Mouse (Mus musculus) spleen, adult 2 months (tissue): ENCODE results near the gene Phb2.

ENCODE experiments used
- CTCF ChIP-seq: fragments of 200-500 bp; IDR thresholded peaks from 2 replicates; pipeline ENCODE4 v1.5.1; 2011; ENCODE audit warnings: mild to moderate bottlenecking, inconsistent platforms; ENCODE audit not compliant: insufficient read depth, insufficient read length, insufficient replicate concordance; ENCODE audit errors: extremely low read depth
- POLR2A ChIP-seq: fragments of 200-500 bp; IDR thresholded peaks from 2 replicates; pipeline ENCODE4 v1.6.1; 2011; ENCODE audit warnings: low read depth, low read length, inconsistent platforms

DNA sequence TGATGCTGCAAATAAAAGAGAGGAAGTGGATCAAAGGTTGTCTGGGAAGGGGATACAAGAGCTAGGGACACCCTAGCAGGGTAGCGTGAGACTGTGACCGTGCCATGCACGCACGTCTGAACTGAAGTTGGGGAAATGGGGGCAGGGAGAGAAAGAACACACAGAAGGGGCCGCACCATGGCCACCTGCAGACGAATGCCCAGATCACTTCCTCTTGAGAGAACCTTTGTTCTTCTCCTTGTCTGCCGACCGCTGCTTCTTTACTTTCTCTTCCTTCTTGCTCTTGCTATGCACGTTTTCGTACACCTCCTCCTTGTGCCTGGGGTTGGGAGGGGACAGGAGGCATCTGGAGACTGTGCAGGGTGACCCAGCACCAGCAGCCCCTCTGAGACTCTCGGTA lies 8.8 kb downstream of the Phb2 start:
- no peak for TF ChIP-seq CTCF
- no peak for TF ChIP-seq POLR2A
